Comparison of ENCODE assay signal across 10 mouse cellular contexts in the genomic region with DNA sequence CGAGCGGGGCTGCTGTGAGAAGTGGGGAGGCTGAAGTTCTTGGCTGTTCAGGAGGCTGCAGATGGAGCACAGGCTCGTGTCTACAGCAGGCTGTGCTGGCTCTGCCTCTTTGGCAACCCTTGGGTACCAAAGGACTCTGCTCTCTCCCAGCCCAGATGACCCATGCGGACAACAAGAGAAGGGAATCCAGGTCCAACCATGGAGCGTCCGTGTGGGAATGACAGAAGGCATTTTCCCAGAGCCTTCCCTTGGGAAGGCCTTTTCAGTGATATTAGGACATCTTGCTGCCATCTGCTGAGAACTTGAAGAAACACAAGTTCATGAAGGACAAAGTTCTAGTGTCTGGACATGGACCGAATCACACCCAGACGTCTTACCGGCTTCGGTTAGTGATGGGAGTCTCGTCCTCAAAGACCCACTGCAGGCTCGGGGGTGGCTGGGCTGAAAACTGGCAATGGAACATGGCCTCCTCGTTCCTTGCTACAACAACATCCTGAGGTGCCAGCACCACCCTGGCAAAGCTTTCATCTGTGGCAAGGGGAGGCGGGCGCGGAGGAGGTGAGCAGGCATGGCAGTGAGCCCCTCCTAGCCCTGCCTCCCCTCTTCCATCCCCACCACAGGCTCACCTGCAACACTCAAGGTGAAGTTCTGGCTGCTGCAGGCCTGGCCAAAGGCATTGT. TPM values are rescaled to one million over a fixed set of nuclear protein-coding genes. Genes with fewer than 3 reads are reported as not detected.
DNase-seq lines count a peak whose midpoint lies in the region; ATAC-seq and TF ChIP-seq lines count a peak whose summit lies in the region.
"Had no signal": no experiment of that assay in that cellular context is flagged by ENCODE, and none has a peak within 500 bp of the region (broad histone marks: within the 10 kb centered on the region; RNA-seq: fewer than 3 reads in every experiment).

No protein-coding gene starts in this region.

- H3K9me3 ChIP-seq in liver, embryonic 14.5 days (ENCODE audit: control insufficient read depth, low read length) = no peaks in the 10 kb centered on the region
- H3K9me3 ChIP-seq: heart, embryonic 15.5 days; hindbrain, embryonic 15.5 days had no signal

- 75% methylated on average over 16 of the region's 16 CpGs for WGBS in liver, embryonic 14.5 days (ENCODE audit: insufficient replicate concordance)

- H3K36me3 ChIP-seq in liver, embryonic 14.5 days (replicated peaks; ENCODE audit: control insufficient read depth, insufficient read depth, low read depth) = no peaks in the 10 kb centered on the region

- H3K27me3 ChIP-seq in liver, embryonic 14.5 days (ENCODE audit: control insufficient read depth, insufficient read depth, low read length) = no peaks in the 10 kb centered on the region
- H3K27me3 ChIP-seq: heart, embryonic 15.5 days; hindbrain, embryonic 15.5 days had no signal

- peak; percentile 19 to 50 for DNase-seq in kidney, postnatal 36 days
- DNase-seq in kidney, adult 11 months = no peak
- peak; percentile 62 for DNase-seq in NIH3T3 (ENCODE audit: low read depth)
- DNase-seq in cerebellum, adult 18-20 months = peak; percentile 24 to 45
- no peak for DNase-seq in liver, embryonic 14.5 days (ENCODE audit: low read depth in 3 of 3, low spot score in 3 of 3)
- no peak for DNase-seq in right cerebral cortex, adult 18-20 months
- no peak for DNase-seq in B cell, adult 2 months
- DNase-seq: adrenal gland, adult 2 months had no signal

- TF ChIP-seq EP300 in liver, embryonic 14.5 days (IDR thresholded peaks at IDR 0.05; ENCODE audit: low read depth) = no peak

- no peak overlapping the region for H3K27ac ChIP-seq in liver, embryonic 14.5 days
- H3K27ac ChIP-seq: heart, embryonic 15.5 days; hindbrain, embryonic 15.5 days had no signal

- peaks cover 0 to 5% of the 10 kb centered on the region in 2 experiments; a peak in 2 of 4 replicates for H3K4me1 ChIP-seq in liver, embryonic 14.5 days (replicated peaks; ENCODE audit: control insufficient read depth in 2 of 2, insufficient read depth in 2 of 2, low read length in 1 of 2)

- peak overlapping the region; percentile 26; the same call in 1 of the 2 replicates for H3K4me2 ChIP-seq in liver, embryonic 14.5 days (ENCODE audit: low read depth)
- H3K4me2 ChIP-seq: heart, embryonic 15.5 days; hindbrain, embryonic 15.5 days had no signal

- TF ChIP-seq CTCF in liver, embryonic 14.5 days (IDR thresholded peaks at IDR 0.05; ENCODE audit: low read depth) = no peak

- no peak overlapping the region for H3K9ac ChIP-seq in liver, embryonic 14.5 days (replicated peaks)
- H3K9ac ChIP-seq: heart, embryonic 15.5 days; hindbrain, embryonic 15.5 days had no signal

- no peak for ATAC-seq in liver, embryonic 14.5 days (ENCODE audit: insufficient read depth)

- H3K4me3 ChIP-seq in liver, embryonic 14.5 days (ENCODE audit: insufficient read depth in 1 of 2, low read depth in 2 of 2, low read length in 2 of 2) = no peak overlapping the region
- H3K4me3 ChIP-seq: heart, embryonic 15.5 days; hindbrain, embryonic 15.5 days had no signal

RNA-seq across cellular contexts. Expression of a gene that starts 33.8 kb away (rescaled TPM):
- polyA plus RNA-seq in liver, embryonic 14.5 days (2012; rRNA removed) = 16.0 and 22.0 TPM in 2 replicates
- polyA plus RNA-seq in liver, embryonic 14.5 days (2014; fragmentation: Nextera tagmentation; extraction: Ambion mirVana) = 2.5 and 2.6 TPM in 2 replicates

RNA-seq across cellular contexts. Expression of a gene that starts 39.5 kb away (rescaled TPM):
- 3.6 and 3.7 TPM in 2 replicates for polyA plus RNA-seq in liver, embryonic 14.5 days (2012; rRNA removed)
- 3.0 and 3.4 TPM in 2 replicates for polyA plus RNA-seq in liver, embryonic 14.5 days (2014; fragmentation: Nextera tagmentation; extraction: Ambion mirVana)

RNA-seq across cellular contexts. Expression of a gene that starts 43.6 kb away (rescaled TPM):
- 0.59 and 0.92 TPM in 2 replicates for polyA plus RNA-seq in liver, embryonic 14.5 days (2012; rRNA removed)
- 0.34 and 0.46 TPM in 2 replicates for polyA plus RNA-seq in liver, embryonic 14.5 days (2014; fragmentation: Nextera tagmentation; extraction: Ambion mirVana)

RNA-seq across cellular contexts. Expression of a gene that starts 56.0 kb away (rescaled TPM):
- 3.4 and 3.5 TPM in 2 replicates for polyA plus RNA-seq in liver, embryonic 14.5 days (2012; rRNA removed)
- polyA plus RNA-seq in liver, embryonic 14.5 days (2014; fragmentation: Nextera tagmentation; extraction: Ambion mirVana) = 5.2 and 5.5 TPM in 2 replicates

RNA-seq across cellular contexts. Expression of a gene that starts 56.3 kb away (rescaled TPM):
- polyA plus RNA-seq in liver, embryonic 14.5 days (2012; rRNA removed) = 36.1 and 46.6 TPM in 2 replicates
- polyA plus RNA-seq in liver, embryonic 14.5 days (2014; fragmentation: Nextera tagmentation; extraction: Ambion mirVana) = 84.6 and 91.0 TPM in 2 replicates

Comparison
In these comparisons a context has a peak if more than half of its experiments do, and no peak if none do; other contexts are left out.
1. DNase-seq: peak in kidney, postnatal 36 days (2 of 2), NIH3T3 (single experiment) and cerebellum, adult 18-20 months (2 of 2); none in kidney, adult 11 months (single experiment), liver, embryonic 14.5 days (0 of 3), right cerebral cortex, adult 18-20 months (single experiment) and B cell, adult 2 months (0 of 2).